Mouse (Mus musculus): ENCODE data around the gene Smim9. TPM values are rescaled to one million over a fixed set of nuclear protein-coding genes. Genes with fewer than 3 reads are reported as not detected.

The Smim9 gene
- not detected for total RNA-seq (2021)

DNA sequence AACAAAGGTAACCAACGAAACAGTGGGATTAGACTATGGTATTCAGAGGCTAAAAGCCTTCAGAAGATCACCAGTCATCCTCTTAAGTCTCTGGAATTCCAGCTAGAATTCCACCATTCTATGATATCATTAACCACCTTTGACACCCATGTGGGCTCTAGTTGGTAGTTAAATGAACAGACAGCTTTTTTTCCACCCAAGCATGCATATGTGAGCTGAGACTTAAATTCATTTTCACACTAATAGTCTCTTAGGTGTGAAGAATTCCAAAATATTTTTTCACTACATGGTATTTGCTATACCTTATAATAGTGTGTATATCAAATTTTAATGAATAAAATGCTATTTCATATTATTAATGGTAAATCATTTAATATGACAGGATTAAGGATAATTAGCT is at the start of gene Smim9:
Gene Smim9, minus strand, starts transcription at position 101 of the 400 bp plus-strand sequence.
- DNase-seq: no peak

DNA sequence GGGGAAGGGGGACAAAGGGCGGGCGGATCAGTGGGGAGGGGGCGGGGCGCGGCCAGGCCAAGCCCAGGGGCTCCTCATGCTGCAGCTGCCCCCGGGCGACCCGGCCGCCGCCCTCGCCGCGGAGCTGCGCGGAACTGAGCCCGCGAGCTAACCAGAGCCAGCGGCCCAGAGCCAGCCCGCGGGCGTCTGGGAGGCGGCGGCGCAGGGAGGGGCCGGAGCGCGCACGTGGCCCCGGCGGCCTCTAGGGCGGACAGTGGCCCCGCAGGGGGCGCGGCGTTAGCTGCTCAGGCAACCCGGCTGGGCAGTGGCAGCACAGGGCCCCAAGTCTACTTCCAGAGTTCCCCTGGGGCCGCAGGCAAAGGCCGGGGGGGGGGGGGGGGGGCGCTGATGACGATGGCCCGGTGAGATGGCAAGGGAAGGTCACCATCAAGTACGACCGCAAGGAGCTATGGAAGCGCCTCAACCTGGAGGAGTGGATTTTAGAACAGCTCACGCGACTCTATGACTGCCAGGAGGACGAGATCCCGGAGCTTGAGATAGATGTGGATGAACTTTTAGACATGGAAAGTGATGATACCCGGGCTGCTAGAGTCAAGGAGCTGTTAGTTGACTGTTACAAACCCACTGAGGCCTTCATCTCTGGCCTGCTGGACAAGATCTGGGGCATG is 7.9 kb downstream of the Smim9 start:
- peak; percentile 42 for DNase-seq

DNA sequence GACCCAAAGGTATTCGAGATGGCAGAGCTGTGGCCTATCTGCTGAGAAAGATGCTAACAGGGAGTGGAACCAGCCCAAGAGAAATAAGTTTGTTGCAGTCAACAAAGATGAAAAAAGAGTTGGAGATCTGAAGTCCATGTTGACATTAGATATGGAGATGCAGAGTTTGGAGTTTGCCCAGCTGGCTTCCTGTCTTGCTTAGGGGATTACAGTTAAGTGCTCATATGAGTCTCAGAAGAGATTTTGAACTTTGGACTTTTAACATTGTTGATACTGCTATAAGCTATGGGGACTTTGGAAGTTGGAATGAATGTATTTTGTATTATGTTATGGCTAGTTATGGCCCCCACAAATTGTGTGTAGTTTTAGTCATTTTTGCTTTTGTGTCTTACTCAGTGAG is 11.3 kb downstream of the Smim9 start:
- no peak for DNase-seq

DNA sequence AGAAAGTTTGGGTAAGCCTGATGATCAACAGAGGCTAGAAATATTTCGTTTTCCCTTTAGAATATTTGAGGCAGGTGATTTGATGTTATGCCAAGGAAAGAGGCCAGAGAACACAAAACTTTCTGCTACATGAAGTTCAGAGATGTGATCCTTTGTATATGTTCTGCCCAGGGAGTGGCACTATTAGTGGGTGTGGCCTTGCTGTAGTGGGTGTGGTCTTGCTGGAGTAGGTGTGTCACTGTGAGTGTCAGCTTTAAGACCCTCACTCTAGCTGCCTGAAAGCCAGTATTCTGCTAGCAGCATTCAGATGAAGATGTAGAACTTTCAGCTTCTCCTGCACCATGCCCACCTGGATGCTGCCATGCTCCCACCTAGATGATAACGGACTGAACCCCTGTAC is 13.3 kb downstream of the Smim9 start:
- DNase-seq: no peak

DNA sequence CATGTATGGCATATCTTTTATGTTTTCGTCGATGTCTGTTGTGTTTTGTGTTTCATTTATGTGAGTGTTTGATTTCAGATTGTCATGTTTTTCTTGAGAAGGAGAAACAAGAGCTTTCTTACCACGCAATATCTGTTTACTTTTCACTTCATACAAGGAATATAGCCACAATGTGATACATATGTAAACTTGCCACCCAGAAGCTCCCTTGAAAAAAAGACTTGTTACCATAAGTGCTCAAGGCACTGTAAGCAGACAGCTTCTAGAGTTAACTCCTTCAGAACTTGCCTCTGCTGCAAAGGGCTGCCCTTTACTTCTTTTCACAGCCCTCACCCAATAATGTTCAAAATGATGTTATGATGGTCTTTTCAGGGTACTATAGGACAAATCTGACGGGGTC is 15.2 kb downstream of the Smim9 start:
- DNase-seq: no peak

DNA sequence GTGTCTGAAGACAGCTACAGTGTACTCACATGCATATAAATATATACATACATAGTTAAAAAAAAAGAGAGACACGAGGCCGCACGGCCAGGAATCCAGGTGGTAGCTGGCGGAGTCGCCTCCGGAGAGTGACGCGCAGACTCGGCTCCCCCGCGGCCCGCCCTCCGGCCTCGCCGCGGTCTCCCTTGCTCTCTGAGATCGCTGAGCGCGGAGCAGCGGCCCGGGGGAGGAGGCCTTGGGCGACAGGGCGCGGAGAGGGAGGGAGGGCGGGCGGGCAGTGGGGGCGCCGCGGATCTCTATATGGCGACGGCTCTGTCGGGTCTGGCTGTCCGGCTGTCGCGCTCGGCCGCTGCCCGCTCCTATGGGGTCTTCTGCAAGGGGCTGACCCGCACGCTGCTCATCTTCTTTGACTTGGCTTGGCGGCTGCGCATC is 20.4 kb downstream of the Smim9 start:
- peak; percentile 17 for DNase-seq

DNA sequence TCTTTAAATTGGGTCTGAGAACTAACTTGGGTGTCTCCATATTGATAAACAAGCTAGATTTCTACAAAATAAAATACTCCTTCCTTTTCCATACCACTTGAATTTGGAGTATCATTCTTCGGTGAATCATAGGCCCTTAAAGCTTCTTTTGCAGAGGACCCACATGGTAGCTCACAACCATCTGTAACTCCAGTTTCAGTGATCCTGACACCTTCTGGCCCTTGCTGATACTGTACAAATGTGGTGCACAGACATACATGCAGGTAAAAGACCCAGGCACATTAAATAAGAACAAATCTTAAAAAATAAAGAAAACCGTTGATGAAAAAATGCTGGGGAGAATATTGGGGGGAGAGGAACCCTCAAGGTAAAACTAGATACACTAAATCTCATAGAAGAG is 25.4 kb downstream of the Smim9 start:
- DNase-seq: no peak

DNA sequence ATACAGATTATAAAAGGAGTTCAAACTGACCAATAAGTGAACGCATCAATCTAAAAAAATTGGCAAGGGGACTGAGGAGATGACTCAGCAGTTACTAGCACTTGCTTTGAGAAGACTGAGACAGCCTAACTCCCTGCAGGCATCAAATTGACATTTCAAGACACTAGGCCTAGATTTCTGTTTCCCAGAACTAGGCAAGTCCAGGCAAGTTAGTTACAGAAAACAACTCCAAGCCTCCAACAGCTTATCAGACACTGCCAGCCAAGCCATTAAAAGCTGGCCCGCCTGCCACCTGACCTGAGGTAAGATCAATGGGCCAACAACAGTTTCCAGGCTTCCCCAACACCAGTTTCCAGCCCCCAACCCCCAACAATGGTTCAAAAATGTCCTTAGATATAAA is 25.8 kb downstream of the Smim9 start:
- no peak for DNase-seq

DNA sequence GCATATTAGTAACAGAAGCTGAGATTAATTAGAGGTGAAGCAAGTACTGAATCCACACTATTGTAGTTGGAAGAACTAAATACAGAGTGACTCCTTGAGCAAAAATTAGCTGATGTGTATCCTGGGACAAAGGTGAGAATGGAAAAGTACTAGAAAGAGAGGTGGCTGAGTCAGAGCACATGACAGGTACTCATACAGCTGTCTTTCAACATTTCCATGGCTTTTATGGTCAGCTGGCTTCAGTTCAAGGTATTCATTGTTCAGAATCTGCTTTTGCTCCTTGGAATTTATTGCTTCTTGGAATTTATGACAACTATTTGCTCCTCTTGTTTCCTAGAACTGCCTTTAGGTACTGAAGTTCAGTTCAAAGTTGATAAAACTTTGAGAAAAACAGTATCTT is 26.6 kb downstream of the Smim9 start:
- no peak for DNase-seq

DNA sequence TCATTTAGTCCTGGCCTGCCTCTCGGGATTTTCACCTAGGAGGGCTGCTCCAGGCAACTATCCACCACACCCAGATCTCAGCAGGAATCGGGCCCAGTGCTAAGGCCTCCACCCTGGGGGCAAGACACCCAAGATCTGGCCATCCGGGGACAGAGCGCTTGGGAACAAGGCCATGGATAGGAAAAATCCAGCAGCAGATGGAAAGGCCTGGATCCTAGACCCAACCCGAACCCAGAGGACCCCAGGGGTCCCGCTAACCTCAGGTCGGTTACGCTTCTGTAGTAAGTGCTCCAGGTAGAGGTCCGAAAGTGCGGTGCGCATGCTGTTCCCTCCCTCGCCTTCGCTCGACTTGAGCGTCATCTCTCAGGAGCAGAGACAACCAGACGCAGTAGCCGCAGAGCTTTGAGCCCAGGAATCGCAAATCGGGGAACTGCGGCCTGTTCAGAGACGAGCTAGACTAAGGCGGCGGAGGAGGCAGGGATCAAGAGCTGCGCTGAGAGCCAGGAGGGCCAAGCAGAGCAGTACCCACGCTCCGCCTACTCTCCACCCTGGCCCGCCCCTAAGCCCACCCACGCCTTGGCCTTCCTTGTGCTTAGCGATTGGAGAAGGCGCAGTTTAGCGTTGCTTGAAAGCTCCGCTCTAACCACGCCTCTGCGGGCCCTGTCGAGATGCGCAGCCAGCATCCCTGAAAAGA is 33.0 kb downstream of the Smim9 start, which contains the start of gene Mpp1:
Gene Mpp1, minus strand, starts transcription at position 550 of the 694 bp plus-strand sequence.
- DNase-seq: peak; percentile 78

DNA sequence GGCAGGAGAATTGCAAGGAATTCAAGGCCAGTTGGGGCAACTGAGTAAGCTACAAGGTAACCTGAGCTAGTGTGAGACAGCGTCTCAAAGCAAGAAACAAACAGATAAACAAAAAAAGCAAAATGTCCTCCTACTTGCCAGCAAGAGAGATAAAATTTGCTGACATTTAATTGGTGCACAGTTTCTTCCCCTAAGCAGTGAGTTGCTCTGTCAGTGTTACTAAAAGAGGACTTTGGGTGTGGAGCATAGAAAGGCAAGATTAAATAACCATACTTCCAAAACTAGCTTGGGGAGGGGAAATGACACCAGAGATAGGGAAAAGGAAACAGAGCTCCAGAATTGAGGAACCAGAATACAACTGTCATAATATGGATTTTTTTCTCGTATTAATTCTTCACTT is 34.1 kb downstream of the Smim9 start:
- no peak for DNase-seq

DNA sequence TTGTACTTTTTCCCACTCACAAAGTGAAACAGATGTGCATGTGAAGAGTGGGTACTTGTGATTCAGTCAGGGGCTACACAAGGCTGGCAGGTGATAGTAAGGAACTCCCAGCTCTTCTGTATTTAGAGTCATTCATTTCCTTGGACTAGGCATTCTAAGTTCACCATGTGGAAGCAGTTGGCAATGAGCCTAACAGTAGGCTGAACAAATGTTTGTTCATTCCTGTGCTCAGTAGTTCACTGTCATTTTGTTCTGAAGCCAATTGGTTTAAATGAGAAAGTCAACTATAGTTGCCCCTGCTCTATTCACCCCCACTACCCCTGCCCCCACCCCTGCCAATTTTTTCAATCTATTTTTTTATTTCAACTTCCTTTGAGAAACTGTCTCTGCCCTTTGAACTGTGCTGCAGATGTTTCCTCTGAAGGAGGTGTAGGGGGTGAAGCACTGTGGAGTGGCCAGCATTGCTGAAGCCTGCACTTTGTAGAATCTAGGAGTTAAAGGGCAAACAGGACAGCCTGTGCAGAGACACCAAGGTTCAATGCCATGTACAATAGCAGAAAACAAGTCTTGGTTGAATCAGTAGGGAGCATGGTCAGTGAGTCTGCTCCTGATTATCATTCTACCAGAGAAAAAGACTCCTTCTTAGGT is 35.1 kb downstream of the Smim9 start:
- DNase-seq: no peak

DNA sequence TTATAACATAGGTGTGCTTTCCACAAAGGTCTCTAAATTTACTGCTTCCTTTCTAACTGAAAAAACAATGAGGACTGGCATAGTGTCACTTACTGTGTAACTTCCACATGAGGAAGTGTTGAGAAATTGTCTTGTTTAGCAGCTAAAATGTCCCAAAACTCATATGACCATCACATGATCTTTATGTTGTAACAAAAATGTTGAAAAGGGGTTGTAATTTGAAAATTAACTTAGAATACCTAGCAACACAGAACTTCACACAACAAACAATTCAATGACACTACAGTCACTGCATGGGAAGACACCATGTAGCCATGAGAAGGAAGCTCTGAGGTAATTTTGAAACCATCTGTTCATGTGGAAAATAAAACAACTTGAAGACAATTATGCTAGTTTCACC is 36.7 kb downstream of the Smim9 start:
- no peak for DNase-seq

DNA sequence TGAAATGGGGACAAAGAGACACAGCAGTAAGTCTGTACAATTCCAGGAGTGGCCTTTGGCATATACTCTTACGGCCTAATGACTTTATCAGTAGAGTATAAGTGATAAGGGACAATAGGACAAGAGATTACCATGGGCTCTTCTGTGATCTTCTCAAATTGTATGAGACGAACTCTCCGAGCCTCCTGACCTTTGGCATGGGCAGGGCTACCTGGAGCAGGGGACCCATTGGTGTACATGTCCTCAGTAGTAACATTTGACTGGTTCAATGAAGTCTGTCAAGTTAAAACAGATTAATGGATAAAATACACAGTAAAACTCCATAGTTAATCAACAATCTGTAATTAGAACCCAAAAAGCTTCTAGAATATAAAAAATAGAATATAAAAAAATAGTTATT is 38.0 kb downstream of the Smim9 start:
- DNase-seq: no peak

DNA sequence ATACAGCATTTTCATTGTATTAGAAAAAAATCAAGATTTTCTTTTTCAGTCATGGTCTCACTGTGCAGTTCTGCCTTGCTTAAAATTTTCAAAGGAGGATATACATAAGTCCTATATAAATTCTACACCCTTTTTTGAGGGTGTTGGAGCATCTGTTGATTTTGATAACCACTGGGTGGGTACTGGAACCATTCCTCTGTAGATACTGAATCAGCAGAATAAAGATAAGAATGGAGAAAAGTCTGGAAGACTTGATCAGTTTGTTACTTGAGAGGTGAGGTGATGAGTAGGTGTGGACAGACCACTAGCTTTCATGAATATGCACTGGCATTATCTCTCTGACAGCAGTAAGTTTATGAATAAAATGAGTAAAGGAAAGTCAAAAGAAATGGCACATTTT is 48.0 kb downstream of the Smim9 start:
- no peak for DNase-seq

DNA sequence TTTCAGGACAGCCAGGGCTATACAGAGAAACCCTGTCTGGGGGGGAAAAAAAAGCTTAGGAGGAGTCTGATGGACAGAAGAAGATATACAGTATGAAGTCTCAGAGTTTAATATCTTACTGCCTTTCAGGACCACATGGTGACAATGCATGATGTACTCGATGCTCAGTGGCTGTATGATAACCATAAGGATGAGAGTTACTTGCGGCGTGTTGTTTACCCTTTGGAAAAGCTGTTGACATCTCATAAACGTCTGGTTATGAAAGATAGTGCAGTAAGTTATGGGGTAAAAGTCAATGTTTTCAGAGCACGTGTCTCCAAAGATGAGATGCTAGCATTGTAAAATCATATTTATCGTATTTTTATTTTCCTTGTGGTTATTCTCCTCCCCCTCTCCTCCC is 61.3 kb downstream of the Smim9 start:
- no peak for DNase-seq

DNA sequence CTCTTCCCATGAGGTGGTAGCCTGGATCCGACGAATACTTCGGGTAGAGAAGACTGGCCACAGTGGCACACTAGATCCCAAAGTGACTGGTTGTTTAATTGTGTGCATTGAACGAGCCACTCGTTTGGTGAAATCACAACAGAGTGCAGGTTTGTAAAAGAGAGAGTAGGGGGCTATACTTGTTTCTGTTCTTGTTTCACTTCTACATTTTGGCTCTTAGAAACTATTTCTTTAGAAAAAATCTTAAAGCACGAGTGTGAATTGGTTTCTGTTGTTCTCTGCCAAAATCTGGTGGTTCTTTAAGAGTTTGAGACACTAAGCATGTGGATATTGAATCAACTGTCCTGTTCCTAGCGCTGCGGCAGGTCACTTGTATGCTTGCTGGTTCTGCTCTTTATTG is 64.8 kb downstream of the Smim9 start:
- DNase-seq: no peak

DNA sequence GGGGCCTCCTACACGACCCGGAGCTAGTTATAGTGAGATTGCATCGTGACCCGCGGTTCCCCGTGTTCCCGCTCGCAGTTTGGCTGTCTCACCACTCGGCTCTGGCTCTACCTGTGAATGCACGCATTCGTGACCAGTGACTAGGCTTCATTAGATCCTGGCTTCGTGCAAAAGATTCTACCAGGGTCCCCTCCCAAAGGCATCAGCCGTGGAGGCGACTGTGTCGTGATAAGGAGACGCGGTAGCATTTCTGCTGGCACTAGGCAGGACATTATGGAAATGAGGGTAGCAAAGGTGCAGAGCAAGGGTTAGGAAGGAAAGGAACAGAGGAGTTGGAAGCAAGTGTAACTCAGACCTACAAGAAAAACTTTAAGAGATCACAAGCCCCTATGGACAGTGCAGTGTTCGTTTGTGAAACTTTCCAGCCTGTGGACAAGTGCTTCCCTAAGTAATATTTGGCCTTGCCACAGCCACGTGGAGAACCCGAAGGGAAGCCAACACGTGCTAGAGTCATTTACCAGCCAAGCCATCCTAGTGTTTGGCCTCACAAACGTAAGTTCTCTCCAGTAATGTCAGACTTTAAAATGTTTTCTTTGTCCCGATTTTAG is 67.3 kb downstream of the Smim9 start:
- peak; percentile 15 for DNase-seq

Other genes with a start within 250 kb of the Smim9 start
- gene Gab3, start 78.3 kb downstream of the Smim9 start, total RNA-seq (2021): 1 to 10 TPM; 2.0 to 2.5 TPM
- gene Dkc1, start 67.9 kb downstream of the Smim9 start, total RNA-seq (2021): 10 to 100 TPM; 31.9 to 33.6 TPM
- 10 to 100 TPM; 20.0 to 28.5 TPM for gene Mpp1, start 32.8 kb downstream of the Smim9 start, total RNA-seq (2021)
- gene Fundc2, start 218.6 kb upstream of the Smim9 start, total RNA-seq (2021): 100 to 1,000 TPM; 119 to 139 TPM
- 1 to 10 TPM; 1.9 to 2.9 TPM for gene F8, start 218.8 kb upstream of the Smim9 start, total RNA-seq (2021)